Mouse (Mus musculus): Measurements from ENCODE around the gene Rnf32. TPM values are rescaled to one million over a fixed set of nuclear protein-coding genes. Genes with fewer than 3 reads are reported as not detected.

Rnf32 gene
- polyA plus RNA-seq, 1 experiment from 2014 or later = 12.2 TPM

Other genes with a start within 250 kb of the Rnf32 start
- 30.7 and 30.9 TPM in 2 replicates for gene Lmbr1, start 182.4 kb downstream of the Rnf32 start, polyA plus RNA-seq (2015; fragmentation: Nextera tagmentation; extraction: Ambion mirVana)
- gene Nom1, start 238.7 kb downstream of the Rnf32 start, polyA plus RNA-seq (2015; fragmentation: Nextera tagmentation; extraction: Ambion mirVana) = 21.7 and 22.2 TPM in 2 replicates